Mouse (Mus musculus) ES-Bruce4 (cell line): ENCODE measurements around the gene Dnah8.

Experiments used
- CTCF ChIP-seq: IDR thresholded peaks from one replicate; pipeline ENCODE4 v1.8.1; 2011; ENCODE audit warnings: low read depth, low read length
- POLR2A ChIP-seq: IDR thresholded peaks from one replicate; pipeline ENCODE4 v1.8.1; 2011; ENCODE audit warnings: low read length; ENCODE audit not compliant: insufficient read depth

DNA sequence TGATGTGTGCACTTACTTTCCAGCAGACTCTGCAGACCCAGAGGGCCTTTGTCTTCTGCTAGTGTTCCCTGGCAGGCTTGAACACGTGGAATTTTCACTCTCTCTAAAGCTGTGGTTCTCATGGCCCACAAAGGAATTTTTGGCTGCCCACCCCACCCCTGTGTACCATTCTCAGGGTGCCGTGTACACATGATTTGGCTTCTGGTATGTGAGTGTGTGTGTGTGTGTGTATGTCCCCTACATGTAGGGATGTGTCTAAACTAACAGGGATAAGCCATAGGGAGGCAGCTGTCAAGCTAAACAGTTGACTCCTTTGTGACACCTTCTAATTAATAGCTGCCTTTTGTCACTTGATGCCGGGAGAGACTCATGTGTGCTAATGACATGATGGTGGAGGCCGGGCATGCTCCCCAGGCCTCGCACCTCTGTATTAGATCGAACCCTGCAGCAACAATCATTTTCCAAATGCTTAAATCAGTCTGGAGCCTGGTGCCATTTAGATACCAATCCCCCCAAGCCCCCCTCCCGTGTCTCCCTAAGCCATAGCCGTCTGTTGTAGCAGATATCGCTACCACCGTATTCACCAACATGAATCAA, 235.9 kb downstream of the Dnah8 start:
- no peak for TF ChIP-seq CTCF
- no peak for TF ChIP-seq POLR2A
